Mouse (Mus musculus): ENCODE data around the gene Afp.

DNA sequence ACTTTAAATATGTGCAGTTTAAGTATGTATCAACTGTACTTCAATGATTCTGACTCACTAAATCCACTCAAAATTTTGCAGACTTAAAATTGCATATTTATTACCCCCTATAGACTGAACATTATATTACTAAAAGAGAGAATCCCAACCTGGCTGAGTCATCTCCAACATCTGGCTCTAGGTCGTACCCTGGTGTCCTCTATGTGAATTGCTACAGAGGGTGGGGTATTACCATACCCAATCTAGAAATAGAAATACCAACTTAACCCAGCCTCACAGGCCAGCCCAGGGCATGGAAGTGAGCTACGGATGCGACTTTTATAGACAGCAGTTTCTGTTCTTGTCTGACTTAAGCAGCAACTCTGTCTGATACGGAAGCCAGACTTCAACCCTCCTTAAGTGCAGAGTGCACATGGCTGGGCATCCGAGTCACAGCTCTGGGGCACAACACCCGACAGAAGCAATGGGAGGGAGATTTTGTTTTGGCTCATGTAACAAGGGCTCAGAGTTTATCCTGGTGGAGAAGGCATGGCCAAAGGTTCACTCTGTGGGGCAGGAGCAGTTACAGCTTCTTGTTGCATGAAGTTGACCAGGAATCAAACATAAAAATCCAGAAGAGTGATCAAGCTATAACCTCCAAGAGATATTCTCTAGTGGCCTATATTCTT, 21.9 kb downstream of the Afp start:
- TF ChIP-seq GATA1 (IDR thresholded peaks at IDR 0.05; ENCODE audit: low read length) (no peak), TAL1 (IDR thresholded peaks at IDR 0.05; ENCODE audit: low read length) (no peak)

Measured in erythroblast, embryonic 14.5 days (primary cell).